ENCODE assay signal across 25 mouse cellular contexts in genomic region chr11:106102866-106103265, GRCm38 (mm10). TPM values are rescaled to one million over a fixed set of nuclear protein-coding genes. Genes with fewer than 3 reads are reported as not detected.
"Had no signal": no experiment of that assay in that cellular context is flagged by ENCODE, and none has a peak within 500 bp of the region (broad histone marks: within the 10 kb centered on the region; RNA-seq: fewer than 3 reads in every experiment).

No protein-coding gene starts in this region.

- H3K4me2 ChIP-seq: limb, embryonic 13.5 days; lung, embryonic 14.5 days; midbrain, embryonic 12.5 days; midbrain, embryonic 15.5 days; neural tube, embryonic 12.5 days; neural tube, embryonic 15.5 days had no signal

- H3K27ac ChIP-seq: limb, embryonic 10.5 days; limb, embryonic 13.5 days; liver, embryonic 14.5 days; macrophage; midbrain, embryonic 12.5 days; midbrain, embryonic 15.5 days; neural tube, embryonic 12.5 days; neural tube, embryonic 15.5 days; stomach, postnatal 0 days had no signal

- H3K4me3 ChIP-seq: limb, embryonic 10.5 days; limb, embryonic 13.5 days; midbrain, embryonic 12.5 days; midbrain, embryonic 15.5 days; neural tube, embryonic 12.5 days; neural tube, embryonic 15.5 days had no signal

- DNase-seq: kidney, postnatal 25 days; layer of hippocampus, adult 9-11 months; liver; liver, postnatal 0 days; lung, embryonic 14.5 days; right cerebral cortex, adult 18-20 months; right cerebral cortex, postnatal 14 days; right cerebral cortex, postnatal 4 days; thymus, adult 2 months; thymus, postnatal 14 days; thymus, postnatal 4 days had no signal

- H3K9me3 ChIP-seq: limb, embryonic 10.5 days; limb, embryonic 13.5 days; midbrain, embryonic 12.5 days; midbrain, embryonic 15.5 days; neural tube, embryonic 12.5 days; neural tube, embryonic 15.5 days had no signal

- H3K4me1 ChIP-seq: limb, embryonic 10.5 days; midbrain, embryonic 12.5 days; midbrain, embryonic 15.5 days; neural tube, embryonic 12.5 days; neural tube, embryonic 15.5 days had no signal

- H3K9ac ChIP-seq: limb, embryonic 13.5 days; liver, embryonic 14.5 days; liver, postnatal 0 days; lung, embryonic 14.5 days; midbrain, embryonic 12.5 days; midbrain, embryonic 15.5 days; neural tube, embryonic 12.5 days; neural tube, embryonic 15.5 days had no signal

- H3K27me3 ChIP-seq: limb, embryonic 13.5 days; midbrain, embryonic 12.5 days; midbrain, embryonic 15.5 days; neural tube, embryonic 12.5 days; neural tube, embryonic 15.5 days had no signal

- ATAC-seq: liver, postnatal 0 days; lung, postnatal 0 days; midbrain, embryonic 15.5 days had no signal

- H3K36me3 ChIP-seq: midbrain, embryonic 15.5 days; neural tube, embryonic 15.5 days had no signal

RNA-seq across cellular contexts. Expression of gene Gm10840, which starts 57.8 kb away (rescaled TPM):
- total RNA-seq: layer of hippocampus, postnatal 25 days; left cerebral cortex, postnatal 25 days had no signal
- polyA plus RNA-seq: kidney, embryonic 16.5 days; limb, embryonic 13.5 days; liver, embryonic 14.5 days; liver, postnatal 0 days; lung, embryonic 14.5 days; lung, postnatal 0 days; macrophage; neural tube, embryonic 12.5 days; neural tube, embryonic 15.5 days; stomach, embryonic 14.5 days; stomach, postnatal 0 days; thymus, adult 2 months had no signal
